Mouse (Mus musculus) heart, embryonic 16.5 days (tissue): Measurements from ENCODE around the gene Npr1. TPM values are rescaled to one million over a fixed set of nuclear protein-coding genes. Genes with fewer than 3 reads are reported as not detected.

Source experiments
- ATAC-seq: fragments of 200-750 bp; cut with Nextera tagmentation; replicated peaks from 2 replicates; pipeline ENCODE4 v1.8.0; 2017; ENCODE audit warnings: moderate number of reproducible peaks; ENCODE audit not compliant: insufficient read depth, low FRiP score; ENCODE audit errors: extremely low read depth
- H3K27ac ChIP-seq: fragments of 300-500 bp; sonication (generic); 2 replicates; pipeline ENCODE4 v1.5.1; 2014; ENCODE audit warnings: mild to moderate bottlenecking, low read length, control low read depth, moderate library complexity
- H3K27me3 ChIP-seq: fragments of 300-500 bp; sonication (generic); 2 replicates; pipeline ENCODE4 v1.6.1; 2014; ENCODE audit warnings: low read length, mixed read lengths; ENCODE audit not compliant: control insufficient read depth, insufficient read depth
- H3K36me3 ChIP-seq: fragments of 300-500 bp; sonication (generic); 2 replicates; pipeline ENCODE4 v1.6.1; 2014; ENCODE audit not compliant: control insufficient read depth, insufficient read depth
- H3K4me1 ChIP-seq: fragments of 300-500 bp; sonication (generic); 2 replicates; pipeline ENCODE4 v1.6.1; 2014; ENCODE audit warnings: low read length, mixed read lengths; ENCODE audit not compliant: control insufficient read depth, insufficient read depth
- H3K4me2 ChIP-seq: fragments of 300-500 bp; sonication (generic); 2 replicates; pipeline ENCODE4 v1.6.1; 2014; ENCODE audit warnings: low read depth, mild to moderate bottlenecking, control low read depth, low read length
- H3K4me3 ChIP-seq: fragments of 300-500 bp; sonication (generic); 2 replicates; pipeline ENCODE4 v1.5.1; 2014; ENCODE audit warnings: mild to moderate bottlenecking, control low read depth, low read length
- H3K9ac ChIP-seq: fragments of 300-500 bp; sonication (generic); 2 replicates; pipeline ENCODE4 v1.6.1; 2014; ENCODE audit warnings: low read length, control low read depth
- H3K9me3 ChIP-seq: fragments of 300-500 bp; sonication (generic); replicated peaks from 2 replicates; pipeline ENCODE4 v1.6.1; 2016; ENCODE audit warnings: low read length; ENCODE audit not compliant: control insufficient read depth
- WGBS: fragments of 180-500 bp; shearing (Covaris S2); extraction: QIAGEN DNeasy Blood & Tissue Kit; methylation state at CpG from one replicate; pipeline ENCODE4 v1.1.7; 2014; 5-methylcytosine and 5-hydroxymethylcytosine counted together
- polyA plus RNA-seq: library from polyadenylated mRNA; unstranded; fragments of >200 nt; fragmentation: Nextera tagmentation; extraction: Ambion mirVana; gene quantifications from 2 replicates; pipeline ENCODE4 v1.2.1, GENCODE M21; 2015

Gene Npr1
- polyA plus RNA-seq, 1 experiment from 2014 or later: 11.3 TPM

DNA sequence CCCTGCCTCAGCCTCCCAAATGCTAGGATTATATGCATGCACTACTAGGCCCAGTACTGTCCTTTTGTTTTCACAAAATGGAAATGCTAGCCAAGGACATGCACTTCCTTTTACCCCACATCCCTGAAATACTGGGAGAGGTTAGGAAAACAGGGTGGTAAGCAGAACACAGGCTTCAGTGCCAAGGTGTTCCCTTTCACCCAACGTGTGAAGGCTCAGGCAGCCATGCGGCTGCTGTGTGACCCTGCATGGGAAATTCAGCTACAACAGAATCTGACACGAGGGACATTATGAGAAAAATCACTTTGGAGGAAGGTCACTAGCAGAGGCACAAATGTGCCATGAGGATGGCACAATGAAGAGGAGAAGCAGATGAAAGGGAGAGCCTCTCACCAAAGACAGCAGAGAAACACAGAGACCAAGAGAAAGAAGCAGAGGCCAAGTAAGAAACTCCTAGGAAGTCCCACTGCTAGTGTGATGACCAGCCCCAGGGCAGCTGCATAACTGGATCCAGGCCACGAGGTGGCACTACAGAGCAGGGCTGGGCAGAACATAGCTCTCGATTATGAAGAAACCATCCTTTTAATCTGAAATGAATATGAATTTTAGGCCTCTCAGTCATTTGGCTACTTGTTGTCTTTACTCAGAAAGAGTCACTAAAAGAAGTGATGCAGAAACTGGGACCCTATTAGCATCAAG, 53.2 kb downstream of the Npr1 start:
- H3K9me3 ChIP-seq: no peaks in the 10 kb centered on the region
- peak; percentile 52; the same call in 1 of the 2 replicates for ATAC-seq
- H3K27me3 ChIP-seq: no peaks in the 10 kb centered on the region
- no peak overlapping the region for H3K27ac ChIP-seq
- H3K4me1 ChIP-seq: no peaks in the 10 kb centered on the region
- no peak overlapping the region for H3K4me3 ChIP-seq
- H3K36me3 ChIP-seq: peaks cover 45% of the 10 kb centered on the region
- WGBS: 43% methylated on average over 5 of the region's 5 CpGs
- no peak overlapping the region for H3K9ac ChIP-seq
- H3K4me2 ChIP-seq: no peak overlapping the region

- WGBS: 84% methylated on average over 3 of the region's 3 CpGs
- H3K4me1 ChIP-seq: no peaks in the 10 kb centered on the region
- H3K36me3 ChIP-seq: peaks cover 63% of the 10 kb centered on the region
- H3K27me3 ChIP-seq: no peaks in the 10 kb centered on the region
- no peaks in the 10 kb centered on the region for H3K9me3 ChIP-seq
- H3K9ac ChIP-seq: no peak overlapping the region
- H3K4me2 ChIP-seq: no peak overlapping the region
- ATAC-seq: no peak
- no peak overlapping the region for H3K27ac ChIP-seq
- H3K4me3 ChIP-seq: no peak overlapping the region
Observed at GRCm38 (mm10) chr3:90408721-90409120, 56.9 kb downstream of the Npr1 start.

GRCm38 (mm10) chr3:90406414-90406813, 59.3 kb downstream of the Npr1 start:
- H3K9ac ChIP-seq: no peak overlapping the region
- ATAC-seq: no peak
- H3K27ac ChIP-seq: no peak overlapping the region
- 89% methylated on average over 5 of the region's 5 CpGs for WGBS
- no peak overlapping the region for H3K4me3 ChIP-seq
- no peaks in the 10 kb centered on the region for H3K9me3 ChIP-seq
- H3K4me2 ChIP-seq: no peak overlapping the region
- peaks cover 76% of the 10 kb centered on the region for H3K36me3 ChIP-seq
- H3K4me1 ChIP-seq: no peaks in the 10 kb centered on the region
- H3K27me3 ChIP-seq: no peaks in the 10 kb centered on the region

DNA sequence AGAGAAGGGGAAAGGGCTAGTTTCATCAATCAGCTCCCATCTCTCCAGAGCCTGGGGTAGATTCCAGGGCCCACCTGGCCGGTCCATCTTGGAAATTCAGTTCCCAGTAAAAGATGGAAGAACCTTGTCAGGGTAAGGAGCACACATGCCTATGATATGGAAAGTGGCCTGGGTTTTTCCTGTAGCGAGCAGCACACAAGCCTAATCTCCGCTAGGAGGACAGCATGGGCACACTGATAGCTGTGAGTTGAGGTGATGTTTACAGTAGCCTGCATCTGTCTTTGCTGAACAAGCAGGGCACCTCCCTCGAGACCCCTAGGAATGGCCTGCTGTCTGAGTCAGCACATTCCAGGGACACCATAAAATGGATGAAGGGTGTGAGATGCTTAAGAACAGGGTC, 61.1 kb downstream of the Npr1 start:
- no peak overlapping the region for H3K9ac ChIP-seq
- no peak overlapping the region for H3K4me2 ChIP-seq
- ATAC-seq: no peak
- 75% methylated on average over 4 of the region's 4 CpGs for WGBS
- no peaks in the 10 kb centered on the region for H3K9me3 ChIP-seq
- peaks cover 87% of the 10 kb centered on the region for H3K36me3 ChIP-seq
- H3K27ac ChIP-seq: no peak overlapping the region
- no peak overlapping the region for H3K4me3 ChIP-seq
- no peaks in the 10 kb centered on the region for H3K27me3 ChIP-seq
- no peaks in the 10 kb centered on the region for H3K4me1 ChIP-seq

DNA sequence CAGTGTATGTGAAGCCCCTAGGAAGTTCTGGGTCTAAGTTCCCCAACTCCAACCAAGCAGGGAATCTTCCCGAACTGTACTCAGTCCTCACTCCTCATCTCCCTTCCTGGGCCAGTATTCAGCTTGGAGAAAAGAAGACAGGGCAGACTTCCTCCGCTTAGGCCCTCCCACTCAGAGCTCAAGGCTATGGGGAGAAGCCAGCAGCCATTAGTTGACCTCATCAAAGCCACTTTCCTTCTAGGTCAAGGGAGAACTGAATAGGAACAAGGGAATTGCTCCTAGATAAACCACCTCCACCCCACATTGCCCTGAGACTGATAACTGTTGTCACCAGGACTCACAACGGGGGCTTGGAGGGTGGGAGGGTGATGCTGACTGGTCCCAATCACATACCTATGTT, 61.5 kb downstream of the Npr1 start:
- H3K4me1 ChIP-seq: no peaks in the 10 kb centered on the region
- WGBS: 78% methylated on average over 3 of the region's 3 CpGs

DNA sequence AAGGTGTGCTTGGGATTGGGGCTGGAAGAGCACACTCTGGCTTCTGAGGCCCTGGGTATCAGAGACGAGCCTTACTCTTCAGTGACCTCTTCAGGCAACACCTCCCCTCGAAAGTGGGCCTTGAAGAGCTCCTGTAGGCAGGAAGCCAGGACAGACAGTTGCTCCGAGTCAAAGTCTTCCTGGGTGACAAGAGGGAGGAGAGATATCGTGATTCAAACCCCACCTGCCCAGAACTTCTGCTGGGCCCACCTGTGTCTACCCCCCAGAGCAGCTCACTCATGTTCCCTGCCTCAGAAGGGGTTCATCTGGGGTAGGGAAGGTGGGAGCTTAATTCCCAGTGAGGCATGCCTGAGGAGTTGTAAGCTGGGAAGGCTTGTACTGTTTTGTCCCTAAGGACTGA, 64.7 kb downstream of the Npr1 start:
- no peaks in the 10 kb centered on the region for H3K4me1 ChIP-seq
- no peak overlapping the region for H3K4me2 ChIP-seq
- H3K9ac ChIP-seq: no peak overlapping the region
- no peaks in the 10 kb centered on the region for H3K27me3 ChIP-seq
- H3K9me3 ChIP-seq: no peaks in the 10 kb centered on the region
- H3K27ac ChIP-seq: no peak overlapping the region
- 61% methylated on average over 4 of the region's 4 CpGs for WGBS
- no peak for ATAC-seq
- peaks cover 78% of the 10 kb centered on the region for H3K36me3 ChIP-seq
- H3K4me3 ChIP-seq: no peak overlapping the region

More for the DNA sequence above, 61.5 kb downstream of the Npr1 start:
- H3K9ac ChIP-seq: no peak overlapping the region
- H3K9me3 ChIP-seq: no peaks in the 10 kb centered on the region
- peaks cover 88% of the 10 kb centered on the region for H3K36me3 ChIP-seq
- ATAC-seq: no peak
- H3K4me2 ChIP-seq: no peak overlapping the region
- H3K27ac ChIP-seq: no peak overlapping the region
- no peaks in the 10 kb centered on the region for H3K27me3 ChIP-seq
- H3K4me3 ChIP-seq: no peak overlapping the region

Other genes starting within 250 kb of the Npr1 start
- 84.2 and 89.6 TPM in 2 replicates for gene Jtb, start 234.3 kb downstream of the Npr1 start, polyA plus RNA-seq
- gene Creb3l4, start 222.4 kb downstream of the Npr1 start, polyA plus RNA-seq: 2.2 and 3.1 TPM in 2 replicates
- 61.5 and 86.3 TPM in 2 replicates for gene Slc39a1, start 217.7 kb downstream of the Npr1 start, polyA plus RNA-seq
- gene Crtc2, start 211.7 kb downstream of the Npr1 start, polyA plus RNA-seq: 12.2 and 13.9 TPM in 2 replicates
- 7.1 and 7.4 TPM in 2 replicates for gene Dennd4b, start 200.7 kb downstream of the Npr1 start, polyA plus RNA-seq
- 8.4 and 8.7 TPM in 2 replicates for gene Gatad2b, start 172.7 kb downstream of the Npr1 start, polyA plus RNA-seq
- gene Slc27a3, start 75.9 kb downstream of the Npr1 start, polyA plus RNA-seq: 5.6 and 6.7 TPM in 2 replicates
- 18.4 and 19.8 TPM in 2 replicates for gene Ints3, start 32.2 kb downstream of the Npr1 start, polyA plus RNA-seq
- 103 and 104 TPM in 2 replicates for gene Ilf2, start 10.3 kb upstream of the Npr1 start, polyA plus RNA-seq
- gene Snapin, start 25.2 kb upstream of the Npr1 start, polyA plus RNA-seq: 76.1 and 88.9 TPM in 2 replicates
- 95.6 and 98.2 TPM in 2 replicates for gene Chtop, start 43.6 kb upstream of the Npr1 start, polyA plus RNA-seq
- gene S100a1, start 48.5 kb upstream of the Npr1 start, polyA plus RNA-seq: 348 and 352 TPM in 2 replicates
- gene S100a13, start 48.6 kb upstream of the Npr1 start, polyA plus RNA-seq: 84.4 and 88.6 TPM in 2 replicates
- gene S100a14, start 61.0 kb upstream of the Npr1 start, polyA plus RNA-seq: 5.7 and 7.3 TPM in 2 replicates
- 96.5 and 110 TPM in 2 replicates for gene S100a16, start 71.4 kb upstream of the Npr1 start, polyA plus RNA-seq
- 1.4 and 3.8 TPM in 2 replicates for gene S100a3, start 94.7 kb upstream of the Npr1 start, polyA plus RNA-seq
- not detected in 2 replicates for gene S100a2, start 124.4 kb upstream of the Npr1 start, polyA plus RNA-seq
- gene Gm42674, start 136.0 kb upstream of the Npr1 start, polyA plus RNA-seq: not detected in 2 replicates
- gene S100a4, start 137.9 kb upstream of the Npr1 start, polyA plus RNA-seq: 5.8 and 11.8 TPM in 2 replicates
- gene S100a5, start 142.7 kb upstream of the Npr1 start, polyA plus RNA-seq: not detected in 2 replicates
- 56.9 and 61.6 TPM in 2 replicates for gene S100a6, start 147.0 kb upstream of the Npr1 start, polyA plus RNA-seq
- 0.14 TPM in 1 of 2 replicates, not detected in the other for gene S100a7a, start 188.2 kb upstream of the Npr1 start, polyA plus RNA-seq
- gene S100a8, start 203.1 kb upstream of the Npr1 start, polyA plus RNA-seq: 16.3 and 22.3 TPM in 2 replicates
- gene S100a9, start 229.9 kb upstream of the Npr1 start, polyA plus RNA-seq: 11.5 and 16.9 TPM in 2 replicates